Comparison of ENCODE assay signal across 26 mouse cellular contexts in the genomic region with DNA sequence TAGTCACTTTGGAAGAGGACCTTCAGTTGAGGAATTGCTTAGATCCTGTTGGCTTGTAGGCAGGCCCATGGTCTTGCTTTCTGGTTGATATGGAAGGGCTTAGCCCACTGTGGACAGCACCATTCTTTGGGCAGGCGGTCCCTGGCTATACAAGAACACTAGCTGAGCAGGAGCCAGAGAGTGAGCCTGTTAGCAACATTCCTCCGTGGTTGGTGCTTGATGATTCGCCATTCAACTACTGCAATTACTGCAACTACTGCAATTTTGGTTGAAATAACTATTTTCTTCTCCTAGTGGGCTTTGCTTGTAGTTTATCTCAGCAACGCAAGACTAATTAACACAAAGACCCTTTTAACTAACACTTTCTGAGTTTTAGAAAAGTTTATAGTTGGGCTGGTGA. TPM values are rescaled to one million over a fixed set of nuclear protein-coding genes. Genes with fewer than 3 reads are reported as not detected.
DNase-seq lines count a peak whose midpoint lies in the region; ATAC-seq and TF ChIP-seq lines count a peak whose summit lies in the region.
"Had no signal": no experiment of that assay in that cellular context is flagged by ENCODE, and none has a peak within 500 bp of the region (broad histone marks: within the 10 kb centered on the region; RNA-seq: fewer than 3 reads in every experiment).

No protein-coding gene starts in this region.

- WGBS in lung, postnatal 0 days: 95% methylated on average over 4 of the region's 4 CpGs
- WGBS in embryonic facial prominence, embryonic 10.5 days: 93% methylated on average over 4 of the region's 4 CpGs

- no peak for ATAC-seq in lung, postnatal 0 days
- ATAC-seq: activated CD4-positive, CD25-positive, alpha-beta regulatory T cell, adult 4 months; CD4-positive, CD25-positive, alpha-beta regulatory T cell, adult 4 months; forebrain, embryonic 13.5 days; forebrain, embryonic 15.5 days; forebrain, postnatal 0 days; Patski had no signal

- H3K36me3 ChIP-seq in lung, postnatal 0 days (ENCODE audit: insufficient read depth, low read length): peaks cover 17% of the 10 kb centered on the region; the same call in 1 of the 2 replicates
- H3K36me3 ChIP-seq in embryonic facial prominence, embryonic 10.5 days (replicated peaks): peaks cover 100% of the 10 kb centered on the region

- 0 out of 2 replicates have a peak, but pooled peaks cover 2% of the 10 kb centered on the region for H3K4me1 ChIP-seq in embryonic fibroblast, embryonic 13.5 days (ENCODE audit: control insufficient read depth, insufficient read depth, low read length)
- H3K4me1 ChIP-seq in lung, postnatal 0 days (ENCODE audit: insufficient read depth, low read depth, low read length): no peaks in the 10 kb centered on the region
- H3K4me1 ChIP-seq in embryonic facial prominence, embryonic 10.5 days: no peaks in the 10 kb centered on the region
- H3K4me1 ChIP-seq: embryonic facial prominence, embryonic 13.5 days; embryonic facial prominence, embryonic 15.5 days; forebrain, embryonic 13.5 days; forebrain, embryonic 15.5 days had no signal

- H3K9me3 ChIP-seq in lung, postnatal 0 days (ENCODE audit: low read length): no peaks in the 10 kb centered on the region
- no peaks in the 10 kb centered on the region for H3K9me3 ChIP-seq in embryonic facial prominence, embryonic 10.5 days
- H3K9me3 ChIP-seq: embryonic facial prominence, embryonic 13.5 days; embryonic facial prominence, embryonic 15.5 days; forebrain, embryonic 13.5 days; forebrain, embryonic 15.5 days; G1E had no signal

- H3K27ac ChIP-seq in embryonic fibroblast, embryonic 13.5 days (ENCODE audit: insufficient read depth, low read length): peak overlapping the region; percentile 0; the same call in 1 of the 2 replicates
- no peak overlapping the region for H3K27ac ChIP-seq in lung, postnatal 0 days (ENCODE audit: low read length)
- H3K27ac ChIP-seq in embryonic facial prominence, embryonic 10.5 days (replicated peaks): no peak overlapping the region
- H3K27ac ChIP-seq: embryonic facial prominence, embryonic 13.5 days; embryonic facial prominence, embryonic 15.5 days; forebrain, embryonic 13.5 days; forebrain, embryonic 15.5 days had no signal

- no peak overlapping the region for H3K4me2 ChIP-seq in lung, postnatal 0 days (replicated peaks; ENCODE audit: low read depth, low read length)
- H3K4me2 ChIP-seq: embryonic facial prominence, embryonic 13.5 days; embryonic facial prominence, embryonic 15.5 days; forebrain, embryonic 13.5 days; forebrain, embryonic 15.5 days had no signal

- TF ChIP-seq CTCF in embryonic fibroblast, embryonic 13.5 days (IDR thresholded peaks at IDR 0.05; ENCODE audit: borderline replicate concordance, insufficient read depth, low read length): no peak
- TF ChIP-seq CTCF in lung, postnatal 0 days (IDR thresholded peaks at IDR 0.05): no peak

- no peaks in the 10 kb centered on the region for H3K27me3 ChIP-seq in lung, postnatal 0 days (replicated peaks; ENCODE audit: insufficient read depth, low read length)
- no peaks in the 10 kb centered on the region for H3K27me3 ChIP-seq in embryonic facial prominence, embryonic 10.5 days (replicated peaks; ENCODE audit: low read depth, poor library complexity, severe bottlenecking)
- H3K27me3 ChIP-seq: CH12.LX; embryonic facial prominence, embryonic 13.5 days; embryonic facial prominence, embryonic 15.5 days; forebrain, embryonic 13.5 days; forebrain, embryonic 15.5 days; Patski had no signal

- H3K4me3 ChIP-seq in embryonic fibroblast, embryonic 13.5 days (ENCODE audit: insufficient read depth, low read length): no peak overlapping the region
- no peak overlapping the region for H3K4me3 ChIP-seq in lung, postnatal 0 days (ENCODE audit: low read depth, low read length)
- H3K4me3 ChIP-seq in embryonic facial prominence, embryonic 10.5 days: no peak overlapping the region
- H3K4me3 ChIP-seq: embryonic facial prominence, embryonic 13.5 days; embryonic facial prominence, embryonic 15.5 days; erythroblast, embryonic 14.5 days; forebrain, embryonic 13.5 days; forebrain, embryonic 15.5 days had no signal

- no peak for TF ChIP-seq POLR2A in embryonic fibroblast, embryonic 13.5 days (IDR thresholded peaks at IDR 0.05; ENCODE audit: low read depth, low read length)

- DNase-seq in 3T3-L1 (ENCODE audit: low read depth, low spot score): peak; percentile 82
- DNase-seq in Muller cell, postnatal 12 days (ENCODE audit: inconsistent ontology term): peak; percentile 64
- no peak for DNase-seq in lung, postnatal 0 days (ENCODE audit: low spot score)
- DNase-seq in embryonic facial prominence, embryonic 10.5 days (ENCODE audit: low spot score): no peak
- no peak for DNase-seq in ovary, postnatal 36 days (ENCODE audit: low spot score)
- DNase-seq: adrenal gland, adult 8-10 months; adrenal gland, postnatal 14 days; adrenal gland, postnatal 36 days; B cell, adult 2 months; cerebellum, adult 11-12 months; cerebellum, adult 2 months; cerebellum, adult 9-10 months; cerebellum, postnatal 10 days; cerebellum, postnatal 25 days; forebrain, postnatal 0 days had no signal

- H3K9ac ChIP-seq in lung, postnatal 0 days (replicated peaks; ENCODE audit: low read depth): no peak overlapping the region
- H3K9ac ChIP-seq: embryonic facial prominence, embryonic 13.5 days; embryonic facial prominence, embryonic 15.5 days; forebrain, embryonic 13.5 days; forebrain, embryonic 15.5 days; forebrain, postnatal 0 days had no signal

- TF ChIP-seq EP300 in lung, postnatal 0 days (IDR thresholded peaks at IDR 0.05): no peak

RNA-seq across cellular contexts. Expression of gene Cspg5, which starts 17.4 kb away (rescaled TPM):
- polyA plus RNA-seq in embryonic fibroblast, embryonic 13.5 days (2011; ENCODE audit: insufficient read length, low read depth, missing spikeins): 0.18 and 1.3 TPM in 2 replicates
- 1.9 and 2.1 TPM in 2 replicates for polyA plus RNA-seq in lung, postnatal 0 days (2015; fragmentation: Nextera tagmentation; extraction: Ambion mirVana)
- polyA plus RNA-seq in embryonic facial prominence, embryonic 10.5 days (2016; fragmentation: Nextera tagmentation; extraction: Ambion mirVana): 2.1 and 2.3 TPM in 2 replicates

Comparison
In these comparisons a context has a peak if more than half of its experiments do, and no peak if none do; other contexts are left out.
1. DNase-seq: peak in 3T3-L1 (single experiment) and Muller cell, postnatal 12 days (single experiment); none in lung, postnatal 0 days (single experiment), embryonic facial prominence, embryonic 10.5 days (single experiment) and ovary, postnatal 36 days (single experiment).